Mouse (Mus musculus) small intestine, adult 2 months (tissue): ENCODE results near the gene Grwd1.

Source experiments
- CTCF ChIP-seq: fragments of 200-500 bp; IDR thresholded peaks from 2 replicates; pipeline ENCODE4 v1.5.1; 2012; ENCODE audit warnings: low read depth, mild to moderate bottlenecking, control low read depth, inconsistent platforms, low read length, moderate library complexity, mixed read lengths; ENCODE audit not compliant: insufficient replicate concordance, insufficient read length; ENCODE audit errors: extremely low read depth
- POLR2A ChIP-seq: fragments of 200-500 bp; IDR thresholded peaks from 2 replicates; pipeline ENCODE4 v1.6.1; 2012; ENCODE audit warnings: low read depth, mild to moderate bottlenecking, control low read depth, inconsistent platforms, low read length, moderate library complexity

DNA sequence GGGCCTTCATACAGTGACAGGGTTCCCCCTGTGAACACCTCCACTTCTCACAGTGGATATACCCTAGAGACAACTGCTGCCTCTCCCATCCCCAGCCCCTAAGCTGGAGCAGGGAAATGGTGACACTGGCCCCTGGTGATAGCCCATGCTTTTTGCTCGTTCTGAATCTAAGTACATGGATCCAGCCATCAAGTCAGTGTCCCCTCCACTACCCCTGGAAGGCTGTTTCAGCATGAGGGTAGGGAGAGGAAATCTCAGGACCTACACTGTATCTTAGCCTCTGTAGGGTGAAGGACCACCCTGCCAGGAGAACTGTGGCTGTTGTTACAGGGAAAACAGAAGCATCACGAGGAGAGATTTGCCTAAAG, 14.8 kb downstream of the Grwd1 start:
- TF ChIP-seq POLR2A (no peak), CTCF (no peak)
